Mouse (Mus musculus) yolk sac, embryonic 10.5 days (tissue): Measurements from ENCODE around the gene Cnpy1.

Experiments
- DNase-seq: peaks from one replicate; pipeline ENCODE4 v3.0.0-alpha.2; 2017; ENCODE audit warnings: low spot score

Gene Cnpy1

GRCm38 (mm10) chr5:28239829-28240228 lies 5.8 kb downstream of the Cnpy1 start:
- no peak for DNase-seq

DNA sequence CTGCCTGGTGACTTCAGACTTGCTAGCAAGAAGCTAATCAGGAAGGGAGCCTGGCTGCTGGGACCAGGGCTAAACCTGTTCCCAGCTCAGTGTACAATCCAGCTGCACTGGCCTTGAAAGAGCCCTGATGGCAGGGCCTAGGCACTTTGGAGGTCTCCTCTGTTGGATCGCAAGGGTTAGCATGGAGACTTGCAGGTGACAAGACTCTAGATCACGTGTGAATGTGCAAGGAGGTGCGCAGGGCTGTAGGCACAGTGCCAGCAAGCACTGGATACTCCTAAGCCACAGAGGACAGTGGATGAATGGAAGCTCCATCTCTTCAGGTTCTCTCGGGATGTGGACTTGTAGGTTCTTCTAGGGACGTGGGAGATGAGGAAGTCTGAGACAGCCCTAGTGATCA lies 6.7 kb downstream of the Cnpy1 start:
- DNase-seq: no peak

- DNase-seq: no peak
These were observed 7.5 kb downstream of the Cnpy1 start for GRCm38 (mm10) chr5:28238152-28238551.

DNA sequence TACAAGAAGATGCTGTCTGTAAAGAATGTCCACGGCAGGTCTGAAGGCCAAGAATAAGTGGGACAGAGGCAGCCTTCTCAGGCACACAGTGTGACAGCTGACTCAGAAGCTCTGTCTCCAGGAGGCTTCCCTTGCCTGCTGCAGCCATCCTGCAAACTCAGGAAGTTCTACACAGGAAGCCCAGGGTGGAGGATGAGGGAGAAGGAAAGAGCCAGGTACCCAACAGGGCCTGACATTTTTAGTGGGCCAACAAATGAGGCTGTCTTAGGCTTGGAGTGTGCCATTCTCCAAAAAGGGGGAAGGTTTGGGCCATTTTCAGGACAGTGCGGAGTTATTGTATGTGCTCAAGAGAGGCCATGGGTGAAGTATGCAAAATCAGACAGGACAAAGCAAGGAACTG lies 7.9 kb downstream of the Cnpy1 start:
- DNase-seq: no peak

- DNase-seq: no peak
These were observed 8.6 kb downstream of the Cnpy1 start for GRCm38 (mm10) chr5:28237055-28237454.

GRCm38 (mm10) chr5:28236098-28236497 lies 9.5 kb downstream of the Cnpy1 start:
- peak; percentile 5 for DNase-seq

DNA sequence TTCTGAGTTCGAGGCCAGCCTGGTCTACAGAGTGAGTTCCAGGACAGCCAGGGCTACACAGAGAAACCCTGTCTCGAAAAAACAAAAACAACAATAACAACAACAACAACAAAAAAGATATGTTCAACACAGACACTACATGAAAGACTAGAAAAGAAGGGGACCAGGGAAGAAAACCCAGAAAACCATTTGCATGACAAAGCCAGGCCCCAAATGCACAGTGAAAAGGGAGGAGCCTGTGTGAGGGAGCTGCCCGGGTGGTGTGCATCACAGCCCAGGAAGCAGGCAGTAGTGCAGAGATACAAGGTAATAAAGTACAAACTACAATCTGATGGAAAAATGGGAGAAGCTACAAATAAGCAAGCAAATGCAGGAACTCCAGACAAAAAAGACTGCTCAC lies 13.5 kb downstream of the Cnpy1 start:
- DNase-seq: no peak

- no peak for DNase-seq
These were observed 26.0 kb downstream of the Cnpy1 start for GRCm38 (mm10) chr5:28219596-28219995.

DNA sequence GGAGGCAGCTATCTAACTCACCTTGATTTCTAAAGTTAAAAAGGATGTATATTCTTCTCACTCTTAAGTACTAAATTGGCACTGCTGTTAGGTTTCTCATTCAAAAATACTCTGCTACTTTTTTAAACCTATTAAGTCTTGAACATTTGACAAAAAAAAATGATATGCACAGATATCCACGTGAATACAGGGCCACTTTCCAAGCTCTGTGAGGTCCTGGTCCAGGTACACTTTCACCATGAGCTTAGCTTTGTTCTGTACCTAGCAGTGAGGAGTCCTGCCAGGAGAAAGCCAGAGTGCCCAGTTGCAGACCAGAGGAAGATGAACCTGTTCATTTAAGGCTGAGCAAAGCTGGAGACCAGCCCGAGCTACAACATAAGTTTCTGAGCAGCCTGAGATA lies 32.2 kb downstream of the Cnpy1 start:
- DNase-seq: no peak

DNA sequence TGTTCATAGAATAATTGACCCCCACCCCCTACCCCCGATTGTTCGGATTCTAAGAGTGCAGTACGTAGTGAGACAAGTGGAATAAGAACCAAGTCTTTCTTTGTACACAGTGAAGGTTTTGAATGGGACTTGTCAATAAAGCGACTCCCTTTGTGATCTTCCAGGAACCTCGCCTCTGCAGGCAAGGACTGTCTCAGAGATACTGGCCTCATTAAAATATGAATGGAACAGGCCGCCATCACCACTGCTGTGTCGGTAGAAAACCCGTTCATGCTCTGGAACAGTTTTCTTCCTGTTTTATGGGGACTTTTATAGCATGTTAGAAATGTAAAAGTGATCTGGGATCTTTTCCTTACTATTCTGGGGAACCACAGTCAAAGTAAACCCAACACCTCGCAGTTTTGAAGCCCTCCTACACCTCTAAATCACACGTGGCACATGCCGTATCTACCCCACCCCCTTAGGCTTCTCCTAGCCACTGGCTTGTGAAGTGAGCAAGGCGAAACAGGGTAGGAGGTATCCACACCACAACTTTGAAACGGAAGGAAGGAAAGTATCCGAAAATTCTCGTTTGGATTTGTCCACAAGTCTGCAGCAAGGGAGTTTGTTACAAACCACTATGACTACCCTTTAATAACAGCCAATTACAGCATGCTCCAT lies 33.8 kb downstream of the Cnpy1 start:
- DNase-seq: no peak

DNA sequence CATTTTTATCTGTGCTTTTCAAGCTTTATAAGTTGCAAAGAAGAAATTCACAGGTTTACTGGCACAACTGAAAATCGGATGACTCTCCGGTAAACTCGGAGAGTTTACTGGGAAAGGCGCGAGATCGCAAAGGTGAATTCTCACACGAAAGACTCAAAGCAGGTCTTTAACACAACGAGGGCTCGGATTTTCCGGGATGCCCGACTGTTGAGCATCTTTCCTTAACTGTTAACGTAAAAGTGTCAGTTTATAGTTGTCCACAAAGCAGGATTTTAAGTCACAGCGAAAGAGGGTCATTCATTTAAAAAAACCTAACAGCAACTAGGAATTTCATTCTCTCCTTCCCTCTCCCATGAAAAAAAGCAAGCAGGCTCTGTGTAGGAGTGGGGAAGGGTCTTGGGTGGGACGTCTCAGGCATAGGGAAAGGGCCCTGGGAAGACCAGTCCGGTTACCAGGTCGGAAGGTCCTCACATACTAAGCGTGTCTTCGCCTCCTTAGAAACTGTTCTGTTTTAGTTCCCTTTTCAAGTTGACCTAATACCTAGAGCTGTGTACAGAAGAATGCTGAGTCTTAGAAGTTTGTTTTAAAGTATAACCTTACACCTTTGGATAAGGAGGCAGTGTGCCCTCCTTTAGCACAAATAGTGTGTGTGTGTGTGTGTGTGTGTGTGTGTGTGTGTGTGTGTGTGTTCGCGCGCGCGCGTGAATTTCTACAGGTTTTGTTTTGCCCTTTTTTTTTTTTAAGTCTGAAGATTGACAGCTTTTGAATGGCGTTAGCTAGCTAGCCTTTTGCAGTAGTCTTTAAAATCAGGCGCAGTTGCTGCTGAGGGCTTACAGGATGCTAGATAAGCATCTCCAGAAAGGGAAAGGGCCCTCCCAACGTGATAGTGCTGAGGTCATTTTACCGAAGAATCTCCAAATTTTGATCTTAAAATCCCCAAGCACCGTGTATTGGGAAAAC lies 34.7 kb downstream of the Cnpy1 start:
- DNase-seq: no peak

DNA sequence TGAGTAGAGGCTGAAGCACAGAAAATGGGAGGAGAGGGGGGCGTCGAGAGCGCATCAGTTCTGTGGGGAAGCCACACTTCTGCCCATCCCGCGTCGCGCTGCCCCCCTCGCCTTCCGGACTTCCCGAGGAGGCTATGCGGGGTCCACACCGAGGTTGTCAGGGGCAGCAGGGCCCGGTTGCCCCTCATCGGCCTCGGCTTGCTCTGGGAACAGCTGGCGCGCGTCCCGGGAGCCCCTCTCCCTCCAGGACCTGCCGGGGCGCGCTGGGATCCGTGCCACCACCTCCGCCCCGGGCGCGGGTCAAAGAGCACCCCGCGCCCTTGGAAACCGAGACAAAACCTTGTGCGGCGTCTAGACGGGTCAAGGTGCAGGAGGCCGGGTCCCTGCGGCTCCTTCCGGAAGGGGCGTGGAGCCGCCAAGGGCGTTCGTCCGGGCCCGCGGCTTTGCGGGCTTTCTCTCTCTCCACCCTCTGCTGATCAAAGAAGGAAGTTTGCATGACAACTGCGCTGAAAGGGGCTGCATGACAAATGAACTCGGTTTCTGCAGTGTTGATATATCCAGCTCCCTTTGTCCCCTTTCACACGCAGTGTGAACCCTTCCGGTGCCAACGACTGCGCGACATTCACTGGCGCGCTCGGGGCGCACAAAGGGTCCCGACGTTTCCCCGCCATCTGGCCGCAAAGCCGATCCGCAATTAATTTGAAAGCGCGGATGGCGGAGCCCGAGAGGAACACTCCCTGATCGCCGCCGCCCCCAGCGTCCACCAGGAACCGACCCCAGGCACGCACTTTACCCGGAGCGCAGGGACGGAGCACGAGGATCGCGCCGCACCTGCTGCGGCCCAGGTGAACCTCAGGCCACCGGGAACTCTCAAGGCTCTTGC lies 35.8 kb downstream of the Cnpy1 start:
- DNase-seq: peak; percentile 70

- no peak for DNase-seq
These were observed 36.7 kb downstream of the Cnpy1 start for GRCm38 (mm10) chr5:28208726-28209520.

GRCm38 (mm10) chr5:28207043-28207442 lies 38.6 kb downstream of the Cnpy1 start:
- no peak for DNase-seq

DNA sequence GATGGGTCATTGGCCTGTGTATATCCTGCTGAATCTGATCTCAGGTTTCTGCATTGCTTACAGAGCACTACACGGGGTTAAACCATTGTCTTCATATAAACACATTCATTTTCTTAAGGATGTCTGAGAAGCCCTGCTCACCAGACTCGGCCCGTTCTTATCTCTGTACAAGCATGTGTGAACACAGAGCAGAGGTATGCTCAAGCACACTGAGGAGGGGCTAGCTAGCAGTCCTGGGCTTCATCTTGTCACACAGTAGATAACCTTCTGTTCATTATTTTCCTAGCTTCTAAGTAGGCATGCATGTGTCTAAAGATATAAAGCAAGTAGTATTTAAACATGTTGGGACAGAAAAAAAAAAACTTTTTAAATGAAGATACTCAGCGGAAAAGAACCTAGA lies 39.2 kb downstream of the Cnpy1 start:
- no peak for DNase-seq

GRCm38 (mm10) chr5:28204678-28205077 lies 40.9 kb downstream of the Cnpy1 start:
- no peak for DNase-seq

GRCm38 (mm10) chr5:28203086-28203485 lies 42.5 kb downstream of the Cnpy1 start:
- DNase-seq: no peak

GRCm38 (mm10) chr5:28199089-28199873 lies 46.3 kb downstream of the Cnpy1 start:
- DNase-seq: no peak

DNA sequence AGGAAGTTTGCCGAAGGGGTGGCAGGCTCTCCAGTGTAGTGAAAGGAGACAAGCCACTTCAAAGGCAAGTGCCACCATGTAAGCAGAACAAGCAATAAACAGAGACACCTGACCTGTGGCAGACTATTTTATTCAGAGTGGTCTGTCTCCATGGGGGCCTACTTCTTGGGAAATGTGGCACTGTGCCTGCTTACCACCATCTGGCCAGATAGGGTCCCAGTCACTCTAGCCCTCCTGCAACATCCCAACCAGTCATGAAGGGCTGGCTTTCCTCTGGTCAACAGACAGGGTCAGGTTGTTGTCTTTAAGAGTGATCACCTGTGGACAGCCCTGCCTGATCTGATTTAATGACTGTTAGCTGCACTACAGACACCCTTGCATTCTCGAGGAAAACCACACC lies 50.1 kb downstream of the Cnpy1 start:
- no peak for DNase-seq

- no peak for DNase-seq
These were observed 53.5 kb downstream of the Cnpy1 start for GRCm38 (mm10) chr5:28192099-28192454.
